Mouse (Mus musculus) hindbrain, embryonic 14.5 days (tissue): ENCODE data around the gene Ablim1. TPM values are rescaled to one million over a fixed set of nuclear protein-coding genes. Genes with fewer than 3 reads are reported as not detected.

Source experiments
- ATAC-seq: fragments of 200-750 bp; cut with Nextera tagmentation; 2 replicates; pipeline ENCODE4 v1.8.0; 2017; ENCODE audit warnings: moderate number of reproducible peaks, mild to moderate bottlenecking, moderate TSS enrichment, moderate library complexity; ENCODE audit not compliant: low FRiP score
- DNase-seq: peaks from one replicate; pipeline ENCODE4 v3.0.0-alpha.2; 2015; ENCODE audit warnings: low spot score
- H3K27ac ChIP-seq: fragments of 300-500 bp; sonication (generic); 2 replicates; pipeline ENCODE4 v1.5.1; 2014; ENCODE audit warnings: mild to moderate bottlenecking, moderate library complexity
- H3K27me3 ChIP-seq: fragments of 300-500 bp; sonication (generic); 2 replicates; pipeline ENCODE4 v1.6.1; 2014; ENCODE audit warnings: mild to moderate bottlenecking, low read length, mixed read lengths; ENCODE audit not compliant: control insufficient read depth, insufficient read depth
- H3K36me3 ChIP-seq: fragments of 300-500 bp; sonication (generic); replicated peaks from 2 replicates; pipeline ENCODE4 v1.6.1; 2014; ENCODE audit not compliant: control insufficient read depth, insufficient read depth
- H3K4me1 ChIP-seq: fragments of 300-500 bp; sonication (generic); replicated peaks from 2 replicates; pipeline ENCODE4 v1.6.1; 2014; ENCODE audit warnings: antibody characterized with exemption, low read length, mixed read lengths; ENCODE audit not compliant: control insufficient read depth, insufficient read depth
- H3K4me2 ChIP-seq: fragments of 300-500 bp; sonication (generic); replicated peaks from 2 replicates; pipeline ENCODE4 v1.6.1; 2014; ENCODE audit warnings: mild to moderate bottlenecking, moderate library complexity
- H3K4me3 ChIP-seq: fragments of 300-500 bp; sonication (generic); replicated peaks from 2 replicates; pipeline ENCODE4 v1.5.1; 2014; ENCODE audit warnings: mild to moderate bottlenecking, low read length
- H3K9ac ChIP-seq: fragments of 300-500 bp; sonication (generic); 2 replicates; pipeline ENCODE4 v1.6.1; 2014
- H3K9me3 ChIP-seq: fragments of 300-500 bp; sonication (generic); 2 replicates; pipeline ENCODE4 v1.6.1; 2016; ENCODE audit warnings: low read length; ENCODE audit not compliant: control insufficient read depth
- WGBS: fragments of 180-500 bp; shearing (Covaris S2); extraction: QIAGEN DNeasy Blood & Tissue Kit; methylation state at CpG from one replicate; pipeline ENCODE4 v1.1.7; 2014; 5-methylcytosine and 5-hydroxymethylcytosine counted together
- polyA plus RNA-seq: library from polyadenylated mRNA; unstranded; fragments of >200 nt; fragmentation: Nextera tagmentation; extraction: Ambion mirVana; gene quantifications from 2 replicates; pipeline ENCODE4 v1.2.1, GENCODE M21; 2014

The Ablim1 gene
- polyA plus RNA-seq, 1 experiment from 2014 or later = 56.6 TPM

DNA sequence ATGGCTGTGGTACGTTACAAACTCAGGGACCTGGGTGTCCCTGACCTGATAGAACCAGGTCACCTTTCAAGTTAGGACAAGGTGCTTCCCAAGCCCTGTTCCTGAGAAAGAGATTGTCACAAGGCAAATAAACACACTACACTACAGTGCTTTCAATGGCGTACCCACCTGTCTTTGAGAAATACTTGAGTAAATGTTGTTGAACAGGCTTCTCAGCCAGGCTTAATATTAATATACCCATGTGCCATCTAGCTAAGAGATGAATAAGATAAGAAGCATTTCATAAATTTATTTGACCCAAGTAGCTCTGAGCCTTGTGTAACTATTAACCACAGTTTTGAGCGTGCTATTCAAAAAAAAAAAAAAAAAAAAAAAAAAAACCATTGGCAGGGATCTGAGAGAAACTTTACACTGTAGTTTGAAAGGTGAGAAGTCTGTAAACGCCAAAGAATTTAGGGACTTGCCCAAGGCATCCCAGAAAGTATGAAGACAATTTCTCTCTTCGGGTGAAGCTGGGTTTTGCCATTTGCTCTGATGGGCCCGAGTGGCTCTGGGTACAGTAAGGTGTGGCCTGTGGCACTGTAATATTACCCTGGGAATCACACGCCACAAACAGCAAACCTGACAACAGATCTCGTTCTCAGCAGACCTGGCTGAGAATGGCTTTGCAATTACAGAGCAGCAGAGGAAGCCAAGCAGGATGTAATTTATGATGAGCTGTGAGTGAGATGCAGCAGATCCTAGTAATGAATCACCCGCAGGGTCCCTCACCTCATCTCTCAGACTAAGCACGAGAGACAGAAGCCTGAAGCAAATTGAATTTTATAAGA lies 73.1 kb downstream of the Ablim1 start:
- H3K9me3 ChIP-seq = no peaks in the 10 kb centered on the region
- no peaks in the 10 kb centered on the region for H3K27me3 ChIP-seq
- no peak overlapping the region for H3K4me2 ChIP-seq
- no peak overlapping the region for H3K4me3 ChIP-seq
- DNase-seq (peak; percentile 41), ATAC-seq (no peak)
- peak overlapping the region; percentile 54; the same call in 1 of the 2 replicates for H3K27ac ChIP-seq
- no peaks in the 10 kb centered on the region for H3K36me3 ChIP-seq
- peaks cover 19% of the 10 kb centered on the region for H3K4me1 ChIP-seq
- 64% methylated on average over 10 of the region's 10 CpGs for WGBS
- H3K9ac ChIP-seq = no peak overlapping the region

DNA sequence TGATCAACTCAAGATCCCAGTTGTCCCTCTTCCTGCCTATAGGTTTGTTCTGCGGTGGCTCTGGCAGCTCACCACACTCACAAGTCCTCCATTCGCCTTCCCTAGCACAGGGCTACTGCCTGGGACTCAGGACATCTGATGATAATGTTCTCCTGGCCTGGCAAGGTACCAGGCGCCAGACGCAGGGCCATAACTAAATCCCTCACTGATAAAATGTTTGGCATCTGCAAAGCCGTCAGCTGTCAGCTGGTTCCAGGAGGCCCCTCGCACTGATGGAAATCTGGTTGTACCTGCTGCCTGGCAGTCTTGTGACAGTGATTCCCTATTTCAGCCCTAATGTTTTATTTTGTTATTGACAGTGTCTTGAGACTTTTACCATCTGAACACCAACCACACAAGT lies 74.5 kb downstream of the Ablim1 start:
- no peak overlapping the region for H3K4me3 ChIP-seq
- H3K4me2 ChIP-seq = no peak overlapping the region
- no peak overlapping the region for H3K27ac ChIP-seq
- no peaks in the 10 kb centered on the region for H3K27me3 ChIP-seq
- whole genome bisulfite sequencing = 71% methylated on average over 6 of the region's 6 CpGs
- no peak overlapping the region for H3K9ac ChIP-seq
- no peaks in the 10 kb centered on the region for H3K36me3 ChIP-seq
- ATAC-seq (no peak), DNase-seq (no peak)
- H3K4me1 ChIP-seq = peaks cover 19% of the 10 kb centered on the region
- no peaks in the 10 kb centered on the region for H3K9me3 ChIP-seq

DNA sequence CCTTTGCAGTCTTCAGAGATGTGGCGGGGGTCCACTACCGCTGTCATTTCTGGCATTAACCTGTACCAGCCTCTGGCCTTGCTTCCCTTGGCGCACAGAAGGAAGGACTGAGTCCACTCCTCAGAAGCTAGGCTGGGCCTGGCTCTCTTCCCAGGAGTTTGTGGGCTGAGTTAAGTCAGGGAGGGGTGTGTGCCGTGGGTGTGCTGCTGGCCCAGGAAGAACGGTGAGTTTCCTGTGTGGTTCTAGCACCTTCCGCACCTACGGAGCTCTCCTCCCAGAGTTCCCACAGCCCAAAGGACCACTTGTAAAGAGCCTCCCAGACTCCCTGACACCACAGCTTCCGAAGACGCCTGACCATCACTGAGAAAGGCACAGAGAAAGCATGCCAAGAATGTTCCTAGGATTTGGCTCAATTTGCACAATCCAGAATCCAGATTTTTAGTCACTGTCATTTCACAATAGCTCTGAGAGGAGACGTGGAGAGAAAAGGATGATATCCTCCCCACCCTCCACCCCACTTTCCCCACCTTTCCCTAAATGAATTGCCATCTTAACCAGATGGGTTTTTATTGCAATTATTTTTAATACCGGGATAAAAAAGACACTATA lies 75.4 kb downstream of the Ablim1 start:
- H3K36me3 ChIP-seq = no peaks in the 10 kb centered on the region
- H3K4me1 ChIP-seq = peaks cover 17% of the 10 kb centered on the region
- ATAC-seq = no peak
- H3K9me3 ChIP-seq = no peaks in the 10 kb centered on the region
- no peak overlapping the region for H3K9ac ChIP-seq
- H3K27ac ChIP-seq = no peak overlapping the region
- no peak overlapping the region for H3K4me3 ChIP-seq
- DNase-seq = no peak
- 82% methylated on average over 11 of the region's 11 CpGs for WGBS
- H3K27me3 ChIP-seq = no peaks in the 10 kb centered on the region
- no peak overlapping the region for H3K4me2 ChIP-seq

DNA sequence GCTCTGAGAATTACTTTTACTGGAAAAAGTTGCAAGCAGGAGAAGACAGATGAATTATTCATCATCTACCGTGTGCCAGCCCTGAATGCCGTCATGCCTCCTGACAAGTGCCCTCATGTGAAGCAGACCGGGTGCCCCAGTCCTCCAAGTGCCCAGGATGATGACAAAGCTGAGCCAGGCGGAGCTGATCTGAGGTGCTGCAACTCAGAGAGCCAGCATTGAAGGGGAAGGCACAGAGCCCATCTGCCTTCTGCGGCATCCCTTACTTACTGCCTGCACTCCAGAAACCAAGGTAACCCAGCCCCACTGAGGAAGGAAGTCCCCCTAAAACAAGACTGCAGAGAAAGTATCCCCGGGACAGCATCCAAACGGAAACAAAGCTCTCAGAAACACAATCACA lies 76.3 kb downstream of the Ablim1 start:
- H3K36me3 ChIP-seq = no peaks in the 10 kb centered on the region
- ATAC-seq (no peak), DNase-seq (no peak)
- no peak overlapping the region for H3K4me2 ChIP-seq
- H3K4me1 ChIP-seq = peaks cover 15% of the 10 kb centered on the region
- no peaks in the 10 kb centered on the region for H3K27me3 ChIP-seq
- H3K4me3 ChIP-seq = no peak overlapping the region
- 59% methylated on average over 7 of the region's 7 CpGs for WGBS
- H3K9me3 ChIP-seq = no peaks in the 10 kb centered on the region
- H3K27ac ChIP-seq = no peak overlapping the region
- no peak overlapping the region for H3K9ac ChIP-seq

DNA sequence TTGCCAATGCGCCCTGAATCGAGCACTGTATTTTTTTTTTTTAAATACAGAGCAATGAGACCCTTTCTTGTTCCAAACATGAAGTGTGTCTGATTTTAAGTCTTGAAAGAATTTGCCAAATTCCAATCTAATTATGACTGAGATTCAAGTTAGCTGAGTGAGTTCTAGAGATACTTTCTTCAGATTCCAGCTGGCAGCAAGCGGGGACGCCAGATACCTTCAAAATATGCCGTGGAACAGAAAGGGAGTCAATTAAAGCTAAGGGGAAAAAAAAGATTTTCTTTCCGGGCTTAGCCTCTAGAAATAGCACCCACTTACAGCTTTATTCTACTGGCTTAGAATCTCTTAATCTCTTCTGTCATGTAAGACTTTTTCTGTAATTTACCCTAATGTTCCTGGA lies 77.2 kb downstream of the Ablim1 start:
- DNase-seq = no peak
- Histone ChIP-seq H3K9me3 (no peaks in the 10 kb centered on the region), H3K4me1 (peaks cover 15% of the 10 kb centered on the region), H3K4me2 (no peak overlapping the region), H3K36me3 (no peaks in the 10 kb centered on the region), H3K4me3 (no peak overlapping the region), H3K9ac (no peak overlapping the region), H3K27me3 (no peaks in the 10 kb centered on the region), H3K27ac (no peak overlapping the region)
- no peak for ATAC-seq
- 85% methylated on average over 6 of the region's 6 CpGs for WGBS

DNA sequence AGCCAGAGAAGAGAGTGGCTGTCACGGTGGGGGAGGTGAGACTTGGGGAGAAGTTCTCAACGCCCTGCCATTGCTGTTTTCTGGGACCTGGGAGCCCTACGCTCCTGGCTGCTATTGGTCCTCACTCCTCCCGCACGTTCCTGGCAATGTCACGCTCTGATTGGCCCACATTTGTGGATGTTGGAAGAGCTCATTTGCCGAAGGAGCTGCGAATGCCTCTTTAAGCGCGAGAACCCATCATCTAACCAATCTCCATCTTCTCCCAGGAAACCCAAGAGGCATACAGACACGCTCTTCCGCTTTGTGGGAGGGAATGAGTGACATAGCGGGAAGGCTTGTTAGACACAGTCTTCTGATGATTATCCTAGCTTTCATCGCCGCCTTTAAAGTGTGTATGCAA lies 78.1 kb downstream of the Ablim1 start:
- Histone ChIP-seq H3K9ac (no peak overlapping the region), H3K27ac (0 out of 2 replicates have a peak overlapping the region, but pooled peaks have one; percentile 14), H3K36me3 (no peaks in the 10 kb centered on the region), H3K4me3 (no peak overlapping the region), H3K4me1 (peaks cover 8% of the 10 kb centered on the region), H3K4me2 (peak overlapping the region; percentile 15; the same call in 1 of the 2 replicates), H3K27me3 (no peaks in the 10 kb centered on the region), H3K9me3 (no peaks in the 10 kb centered on the region)
- DNase-seq (no peak), ATAC-seq (no peak)
- WGBS = 60% methylated on average over 15 of the region's 15 CpGs

DNA sequence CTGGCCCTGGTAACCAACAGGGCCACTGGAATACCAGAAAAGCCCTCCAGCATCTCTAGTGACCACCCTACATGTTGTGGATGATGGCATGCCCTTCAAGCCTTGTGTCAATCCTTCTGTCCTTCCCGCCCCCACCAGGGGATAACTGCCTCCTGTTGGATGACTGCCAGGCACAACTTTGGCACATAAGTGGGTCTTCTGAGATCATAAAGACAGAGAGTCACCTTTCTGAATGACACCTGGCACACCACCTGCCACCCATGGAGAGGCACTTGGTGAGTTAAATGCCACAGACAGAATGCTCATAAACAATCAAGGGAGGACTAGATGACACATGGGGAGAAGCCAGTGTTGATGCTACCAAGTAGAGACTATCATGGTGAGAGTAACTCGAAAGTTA lies 78.8 kb downstream of the Ablim1 start:
- WGBS = 88% methylated on average over 2 of the region's 2 CpGs

DNA sequence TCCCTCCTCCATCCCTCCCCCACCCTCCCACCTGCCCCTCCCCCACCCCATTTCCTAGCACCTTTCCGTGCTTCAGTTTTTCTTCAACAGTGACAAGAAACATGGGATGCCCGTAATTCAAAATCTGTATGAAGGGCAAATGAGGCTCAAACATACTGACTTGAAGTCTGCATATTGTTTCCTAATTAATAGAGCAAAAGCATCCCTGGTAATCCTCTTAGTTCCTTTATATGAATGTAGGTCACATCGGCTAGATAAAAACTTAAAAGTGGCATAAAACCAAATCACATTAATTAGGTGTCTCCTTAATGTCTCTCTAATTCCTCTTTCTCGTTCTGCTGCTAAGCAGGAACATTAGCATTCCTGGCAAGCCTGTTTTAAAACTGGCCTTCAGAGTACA lies 83.7 kb downstream of the Ablim1 start:
- H3K36me3 ChIP-seq = no peaks in the 10 kb centered on the region
- H3K4me1 ChIP-seq = no peaks in the 10 kb centered on the region
- no peaks in the 10 kb centered on the region for H3K9me3 ChIP-seq
- no peak overlapping the region for H3K4me3 ChIP-seq
- no peak overlapping the region for H3K9ac ChIP-seq
- no peak overlapping the region for H3K27ac ChIP-seq
- no peaks in the 10 kb centered on the region for H3K27me3 ChIP-seq
- H3K4me2 ChIP-seq = no peak overlapping the region
- no peak for ATAC-seq
- WGBS = 71% methylated on average over 4 of the region's 4 CpGs
- no peak for DNase-seq

More for the DNA sequence above, 78.8 kb downstream of the Ablim1 start:
- Histone ChIP-seq H3K9me3 (no peaks in the 10 kb centered on the region), H3K4me3 (no peak overlapping the region), H3K36me3 (no peaks in the 10 kb centered on the region), H3K9ac (no peak overlapping the region), H3K4me1 (0 out of 2 replicates have a peak, but pooled peaks cover 3% of the 10 kb centered on the region), H3K4me2 (no peak overlapping the region), H3K27ac (no peak overlapping the region), H3K27me3 (no peaks in the 10 kb centered on the region)
- no peak for DNase-seq
- no peak for ATAC-seq

DNA sequence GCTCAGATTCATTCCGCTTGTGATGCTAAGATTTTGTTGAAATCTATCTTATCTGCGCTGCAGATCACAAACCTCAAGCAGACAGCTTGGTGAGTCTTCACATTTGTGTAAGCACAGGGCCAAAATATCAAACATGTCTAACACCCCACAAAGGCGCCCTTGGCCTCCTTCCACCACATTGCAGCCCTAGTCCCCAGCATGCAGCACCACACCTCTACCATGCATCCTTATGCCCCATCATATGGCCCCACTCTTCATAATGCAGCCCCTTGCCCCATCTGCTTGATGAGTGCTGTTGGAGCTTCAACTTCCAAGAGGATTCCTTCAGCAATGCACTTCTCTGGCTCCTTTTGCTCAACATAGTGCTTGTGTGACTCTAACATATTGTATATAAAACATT lies 85.6 kb downstream of the Ablim1 start:
- DNase-seq (no peak), ATAC-seq (no peak)
- no peak overlapping the region for H3K4me3 ChIP-seq
- 95% methylated on average over 3 of the region's 3 CpGs for WGBS
- H3K36me3 ChIP-seq = no peaks in the 10 kb centered on the region
- H3K4me1 ChIP-seq = no peaks in the 10 kb centered on the region
- H3K27me3 ChIP-seq = no peaks in the 10 kb centered on the region
- no peak overlapping the region for H3K9ac ChIP-seq
- H3K4me2 ChIP-seq = no peak overlapping the region
- no peak overlapping the region for H3K27ac ChIP-seq
- H3K9me3 ChIP-seq = no peaks in the 10 kb centered on the region
